Mouse (Mus musculus) liver, embryonic 12.5 days (tissue): Measurements from ENCODE around the gene Pik3ap1. TPM values are rescaled to one million over a fixed set of nuclear protein-coding genes. Genes with fewer than 3 reads are reported as not detected.
A peak's percentile ranks its signal among the peaks of the same experiment; 100 is the strongest.

Experiments
- ATAC-seq: fragments of 200-750 bp; cut with Nextera tagmentation; 2 replicates; pipeline ENCODE4 v1.8.0; 2017; ENCODE audit warnings: moderate number of reproducible peaks, mild to moderate bottlenecking, moderate library complexity
- H3K27ac ChIP-seq: fragments of 300-500 bp; sonication (generic); 2 replicates; pipeline ENCODE4 v1.5.1; 2016; ENCODE audit warnings: mild to moderate bottlenecking
- H3K27me3 ChIP-seq: fragments of 300-500 bp; sonication (generic); replicated peaks from 2 replicates; pipeline ENCODE4 v1.6.1; 2016; ENCODE audit warnings: mild to moderate bottlenecking, moderate library complexity
- H3K36me3 ChIP-seq: fragments of 300-500 bp; sonication (generic); 2 replicates; pipeline ENCODE4 v1.6.1; 2016; ENCODE audit warnings: mild to moderate bottlenecking, moderate library complexity
- H3K4me1 ChIP-seq: fragments of 300-500 bp; sonication (generic); 2 replicates; pipeline ENCODE4 v1.6.1; 2016
- H3K4me2 ChIP-seq: fragments of 300-500 bp; sonication (generic); 2 replicates; pipeline ENCODE4 v1.6.1; 2016; ENCODE audit warnings: mild to moderate bottlenecking, moderate library complexity
- H3K4me3 ChIP-seq: fragments of 300-500 bp; sonication (generic); 2 replicates; pipeline ENCODE4 v1.5.1; 2016; ENCODE audit warnings: mild to moderate bottlenecking, moderate library complexity
- H3K9ac ChIP-seq: fragments of 300-500 bp; sonication (generic); 2 replicates; pipeline ENCODE4 v1.6.1; 2016; ENCODE audit warnings: mild to moderate bottlenecking, moderate library complexity
- H3K9me3 ChIP-seq: fragments of 300-500 bp; sonication (generic); replicated peaks from 2 replicates; pipeline ENCODE4 v1.6.1; 2016; ENCODE audit warnings: mild to moderate bottlenecking, moderate library complexity
- WGBS: fragments of 180-500 bp; shearing (Covaris S2); methylation state at CpG from one replicate; pipeline ENCODE4 v1.1.7; 2016; ENCODE audit not compliant: insufficient replicate concordance; 5-methylcytosine and 5-hydroxymethylcytosine counted together
- polyA plus RNA-seq: library from polyadenylated mRNA; unstranded; fragments of >200 nt; fragmentation: Nextera tagmentation; extraction: Ambion mirVana; gene quantifications from 2 replicates; pipeline ENCODE4 v1.2.1, GENCODE M21; 2016

Pik3ap1 gene
- polyA plus RNA-seq, 1 experiment from 2014 or later: 6.0 TPM

- H3K4me2 ChIP-seq: no peak overlapping the region
- no peak overlapping the region for H3K9ac ChIP-seq
- no peaks in the 10 kb centered on the region for H3K9me3 ChIP-seq
- no peak overlapping the region for H3K4me3 ChIP-seq
- H3K27ac ChIP-seq: no peak overlapping the region
- 47% methylated on average over 5 of the region's 5 CpGs for WGBS
- no peaks in the 10 kb centered on the region for H3K36me3 ChIP-seq
- no peaks in the 10 kb centered on the region for H3K4me1 ChIP-seq
- ATAC-seq: no peak
- 0 out of 2 replicates have a peak, but pooled peaks cover 4% of the 10 kb centered on the region for H3K27me3 ChIP-seq
Measured at GRCm38 (mm10) chr19:41290952-41291619, 93.8 kb downstream of the Pik3ap1 start.

- WGBS: 80% methylated on average over 6 of the region's 6 CpGs
- ATAC-seq: no peak
- H3K4me2 ChIP-seq: no peak overlapping the region
Measured at GRCm38 (mm10) chr19:41288568-41288967, 96.3 kb downstream of the Pik3ap1 start.

GRCm38 (mm10) chr19:41287224-41287623 lies 97.7 kb downstream of the Pik3ap1 start:
- H3K9me3 ChIP-seq: no peaks in the 10 kb centered on the region
- no peaks in the 10 kb centered on the region for H3K36me3 ChIP-seq
- 76% methylated on average over 7 of the region's 7 CpGs for WGBS
- H3K4me2 ChIP-seq: no peak overlapping the region
- H3K9ac ChIP-seq: no peak overlapping the region
- H3K4me3 ChIP-seq: no peak overlapping the region
- no peaks in the 10 kb centered on the region; the same call in 1 of the 2 replicates for H3K4me1 ChIP-seq
- peaks cover 11% of the 10 kb centered on the region; the same call in 1 of the 2 replicates for H3K27me3 ChIP-seq
- no peak overlapping the region for H3K27ac ChIP-seq
- no peak for ATAC-seq

More at GRCm38 (mm10) chr19:41288568-41288967, 96.3 kb downstream of the Pik3ap1 start:
- no peaks in the 10 kb centered on the region; the same call in 1 of the 2 replicates for H3K4me1 ChIP-seq
- no peak overlapping the region for H3K4me3 ChIP-seq
- H3K27me3 ChIP-seq: peaks cover 11% of the 10 kb centered on the region; the same call in 1 of the 2 replicates
- H3K9ac ChIP-seq: no peak overlapping the region
- no peaks in the 10 kb centered on the region for H3K36me3 ChIP-seq
- no peak overlapping the region for H3K27ac ChIP-seq
- H3K9me3 ChIP-seq: no peaks in the 10 kb centered on the region

- ATAC-seq: no peak
- no peak overlapping the region for H3K4me2 ChIP-seq
- H3K27me3 ChIP-seq: peaks cover 11% of the 10 kb centered on the region; the same call in 1 of the 2 replicates
- H3K4me3 ChIP-seq: no peak overlapping the region
- no peaks in the 10 kb centered on the region for H3K36me3 ChIP-seq
- H3K9ac ChIP-seq: no peak overlapping the region
- H3K27ac ChIP-seq: no peak overlapping the region
- H3K9me3 ChIP-seq: no peaks in the 10 kb centered on the region
- no peaks in the 10 kb centered on the region; the same call in 1 of the 2 replicates for H3K4me1 ChIP-seq
- 58% methylated on average over 6 of the region's 6 CpGs for WGBS
Measured at GRCm38 (mm10) chr19:41284515-41284914, 100.4 kb downstream of the Pik3ap1 start.

- Histone ChIP-seq H3K4me1 (no peaks in the 10 kb centered on the region; the same call in 1 of the 2 replicates), H3K27me3 (peaks cover 11% of the 10 kb centered on the region; the same call in 1 of the 2 replicates), H3K27ac (no peak overlapping the region), H3K9ac (no peak overlapping the region), H3K9me3 (no peaks in the 10 kb centered on the region), H3K36me3 (no peaks in the 10 kb centered on the region), H3K4me3 (no peak overlapping the region), H3K4me2 (peak overlapping the region; percentile 4; the same call in 1 of the 2 replicates)
- no peak for ATAC-seq
- WGBS: 37% methylated on average over 5 of the region's 5 CpGs
Measured at GRCm38 (mm10) chr19:41282718-41283117, 102.2 kb downstream of the Pik3ap1 start.

- Histone ChIP-seq H3K9me3 (no peaks in the 10 kb centered on the region), H3K4me2 (no peak overlapping the region), H3K9ac (no peak overlapping the region), H3K27me3 (peaks cover 11% of the 10 kb centered on the region; the same call in 1 of the 2 replicates), H3K27ac (no peak overlapping the region), H3K4me1 (no peaks in the 10 kb centered on the region; the same call in 1 of the 2 replicates), H3K36me3 (no peaks in the 10 kb centered on the region), H3K4me3 (no peak overlapping the region)
- WGBS: 66% methylated on average over 4 of the region's 4 CpGs
- no peak for ATAC-seq
Measured at GRCm38 (mm10) chr19:41282216-41282615, 102.7 kb downstream of the Pik3ap1 start.

- H3K27me3 ChIP-seq: peaks cover 7% of the 10 kb centered on the region; the same call in 1 of the 2 replicates
- no peak overlapping the region for H3K4me3 ChIP-seq
- H3K27ac ChIP-seq: no peak overlapping the region
- H3K4me2 ChIP-seq: no peak overlapping the region
- no peak overlapping the region for H3K9ac ChIP-seq
- 65% methylated on average over 8 of the region's 8 CpGs for WGBS
- no peaks in the 10 kb centered on the region; the same call in 1 of the 2 replicates for H3K4me1 ChIP-seq
- no peaks in the 10 kb centered on the region for H3K36me3 ChIP-seq
- no peak for ATAC-seq
- no peaks in the 10 kb centered on the region for H3K9me3 ChIP-seq
Measured at GRCm38 (mm10) chr19:41279724-41280244, 105.1 kb downstream of the Pik3ap1 start.

GRCm38 (mm10) chr19:41278606-41279005 lies 106.3 kb downstream of the Pik3ap1 start:
- ATAC-seq: no peak
- 59% methylated on average over 7 of the region's 7 CpGs for WGBS
- no peak overlapping the region for H3K4me3 ChIP-seq

GRCm38 (mm10) chr19:41275588-41275987 lies 109.3 kb downstream of the Pik3ap1 start:
- H3K4me3 ChIP-seq: no peak overlapping the region
- H3K4me2 ChIP-seq: no peak overlapping the region
- no peaks in the 10 kb centered on the region for H3K4me1 ChIP-seq
- WGBS: 59% methylated on average over 3 of the region's 3 CpGs
- peaks cover 7% of the 10 kb centered on the region; the same call in 1 of the 2 replicates for H3K27me3 ChIP-seq
- no peaks in the 10 kb centered on the region for H3K9me3 ChIP-seq
- no peak for ATAC-seq
- H3K9ac ChIP-seq: no peak overlapping the region
- no peak overlapping the region for H3K27ac ChIP-seq
- H3K36me3 ChIP-seq: no peaks in the 10 kb centered on the region

More at GRCm38 (mm10) chr19:41278606-41279005, 106.3 kb downstream of the Pik3ap1 start:
- Histone ChIP-seq H3K9me3 (no peaks in the 10 kb centered on the region), H3K4me2 (no peak overlapping the region), H3K36me3 (no peaks in the 10 kb centered on the region), H3K4me1 (no peaks in the 10 kb centered on the region), H3K9ac (no peak overlapping the region), H3K27me3 (no peaks in the 10 kb centered on the region; the same call in 1 of the 2 replicates), H3K27ac (no peak overlapping the region)

GRCm38 (mm10) chr19:41270906-41271305 lies 114.0 kb downstream of the Pik3ap1 start:
- H3K36me3 ChIP-seq: no peaks in the 10 kb centered on the region
- no peak overlapping the region for H3K9ac ChIP-seq
- H3K4me3 ChIP-seq: no peak overlapping the region
- no peaks in the 10 kb centered on the region for H3K9me3 ChIP-seq
- no peaks in the 10 kb centered on the region for H3K4me1 ChIP-seq
- 0 out of 2 replicates have a peak, but pooled peaks cover 7% of the 10 kb centered on the region for H3K27me3 ChIP-seq
- H3K27ac ChIP-seq: no peak overlapping the region
- 67% methylated on average over 7 of the region's 7 CpGs for WGBS
- no peak for ATAC-seq
- H3K4me2 ChIP-seq: no peak overlapping the region

GRCm38 (mm10) chr19:41270151-41270727 lies 114.7 kb downstream of the Pik3ap1 start:
- Histone ChIP-seq H3K27ac (no peak overlapping the region), H3K9me3 (no peaks in the 10 kb centered on the region), H3K36me3 (no peaks in the 10 kb centered on the region), H3K27me3 (0 out of 2 replicates have a peak, but pooled peaks cover 7% of the 10 kb centered on the region), H3K4me3 (no peak overlapping the region), H3K4me1 (no peaks in the 10 kb centered on the region), H3K4me2 (no peak overlapping the region), H3K9ac (no peak overlapping the region)
- ATAC-seq: no peak
- 64% methylated on average over 9 of the region's 9 CpGs for WGBS
